Mouse (Mus musculus) cerebellum, adult 11-12 months (tissue): ENCODE measurements around the gene Pex11a.
"Not testable (repeated sequence)": the region's sequence is repeated elsewhere in the genome, so short reads cannot be mapped to it uniquely, and the experiment has no call there.

ENCODE experiments used
- DNase-seq: peaks from one replicate; pipeline ENCODE4 v3.0.0; 2022

The Pex11a gene

DNA sequence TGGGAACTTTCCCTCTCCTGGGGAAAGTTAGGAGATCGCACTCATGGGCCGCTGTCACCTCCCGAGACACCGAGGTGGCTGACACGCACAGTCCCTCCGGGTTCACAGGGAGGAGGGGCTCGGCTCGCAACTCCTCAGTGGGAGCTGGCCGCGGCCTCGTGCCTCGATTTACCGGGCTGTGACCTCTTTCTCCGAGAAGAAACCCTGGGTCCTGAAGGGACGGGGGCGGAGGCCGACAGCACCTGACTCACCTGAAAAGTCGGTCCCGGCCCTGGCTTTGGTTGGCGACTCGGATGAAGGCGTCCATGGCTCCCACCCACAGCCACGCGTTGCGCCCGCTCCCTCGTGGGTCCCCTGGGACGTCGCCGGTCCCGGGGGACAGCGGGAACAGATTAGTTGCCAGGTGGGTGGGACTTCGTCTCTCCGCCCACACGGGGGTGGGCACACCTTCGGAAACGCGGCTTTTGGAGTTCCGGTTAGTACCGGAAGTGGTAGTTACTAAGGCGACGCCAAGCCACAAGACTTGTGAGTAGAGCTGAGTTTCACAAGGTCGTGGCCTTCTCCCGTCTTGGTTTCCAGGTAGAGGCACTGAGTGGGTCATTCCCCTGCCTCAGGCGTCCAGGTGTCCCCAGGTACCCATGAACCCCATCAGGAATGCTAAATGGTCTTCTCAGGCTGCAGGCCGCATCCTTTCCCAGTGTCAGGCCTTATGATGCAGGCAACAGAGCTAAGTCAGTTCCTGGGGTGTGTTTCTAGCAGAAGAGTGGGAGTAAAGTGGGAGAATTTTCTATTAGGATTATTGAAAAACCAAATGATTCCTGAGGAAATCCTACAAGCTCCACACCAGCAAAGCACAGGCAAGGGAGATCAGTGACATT lies at the start of gene Pex11a, which contains the start of gene Wdr93:
Pex11a (minus strand) TSS at position 473 of the 878 bp plus-strand sequence.
Wdr93 (plus strand) TSS at position 505 of the 878 bp plus-strand sequence.
- DNase-seq, result peak; percentile 72

DNA sequence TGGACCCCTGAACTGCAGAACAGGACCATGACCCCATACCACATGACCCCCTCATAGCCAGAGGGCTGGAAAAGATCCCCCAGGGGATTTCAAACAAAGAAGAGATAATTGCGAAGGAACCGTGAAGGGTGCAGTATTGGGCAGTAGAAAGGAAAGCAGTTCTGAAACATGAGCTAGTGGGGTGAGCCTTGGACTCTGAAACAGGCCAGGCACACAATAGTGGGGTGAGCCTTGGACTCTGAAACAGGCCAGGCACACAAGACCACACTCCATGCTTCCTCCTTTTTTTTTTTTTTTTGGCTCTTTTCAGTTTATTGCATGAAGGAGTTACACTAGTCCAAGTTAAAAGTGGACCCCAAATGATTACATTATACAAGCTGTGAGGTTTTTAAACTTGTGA lies 46.9 kb upstream of the Pex11a start:
- DNase-seq, result not testable (repeated sequence)

- DNase-seq, result peak; percentile 37
Observed at GRCm38 (mm10) chr7:79786295-79786694, 43.4 kb upstream of the Pex11a start.

DNA sequence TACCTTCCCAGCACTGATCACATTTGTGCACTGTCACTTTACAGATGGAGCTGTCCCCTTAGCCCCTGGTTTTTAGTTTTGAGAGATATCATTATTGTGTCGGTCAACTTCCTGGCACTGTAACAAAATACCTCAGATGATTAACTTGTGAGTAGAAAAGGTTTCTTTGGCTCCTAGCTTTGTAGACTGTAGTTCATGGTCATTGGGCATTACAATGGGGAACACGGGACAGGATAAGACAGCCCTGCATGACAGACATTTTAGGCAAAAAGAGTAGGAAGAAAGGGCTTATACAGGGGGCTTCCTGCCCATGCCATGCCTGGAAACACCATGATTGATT lies 39.6 kb upstream of the Pex11a start:
- DNase-seq, result no peak

DNA sequence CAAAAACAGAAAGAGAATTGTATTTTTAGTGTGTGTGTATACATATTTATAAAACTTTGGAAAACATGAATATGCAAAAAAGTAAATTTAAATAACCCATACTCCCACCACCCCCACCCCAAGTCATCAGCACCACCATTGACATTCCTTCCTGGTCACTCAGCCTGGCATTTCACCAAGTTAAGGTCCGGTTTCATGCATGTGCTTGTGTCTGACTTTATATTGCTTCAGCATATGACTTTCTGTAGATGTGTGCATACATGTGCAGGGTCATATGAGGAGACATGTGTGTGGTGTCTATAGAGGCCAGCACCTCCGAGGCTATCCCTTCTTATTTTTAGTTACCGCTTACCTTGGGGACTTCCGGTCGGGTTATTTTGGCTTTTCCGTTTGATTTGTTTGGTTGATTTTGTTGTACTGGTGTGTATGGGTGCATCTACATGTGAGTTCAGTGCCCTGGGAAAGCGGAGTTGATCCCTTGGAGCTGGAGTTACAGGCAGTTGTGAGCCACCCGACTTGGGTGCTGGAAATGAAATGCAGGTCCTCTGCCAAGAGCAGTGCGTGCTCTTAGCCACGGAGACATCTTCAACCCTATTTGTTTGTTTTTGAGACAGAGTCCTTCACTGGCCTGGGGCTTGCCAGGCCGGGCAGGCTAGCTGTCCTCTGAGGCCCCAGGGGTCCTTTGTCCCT lies 39.0 kb upstream of the Pex11a start:
- DNase-seq, result no peak

DNA sequence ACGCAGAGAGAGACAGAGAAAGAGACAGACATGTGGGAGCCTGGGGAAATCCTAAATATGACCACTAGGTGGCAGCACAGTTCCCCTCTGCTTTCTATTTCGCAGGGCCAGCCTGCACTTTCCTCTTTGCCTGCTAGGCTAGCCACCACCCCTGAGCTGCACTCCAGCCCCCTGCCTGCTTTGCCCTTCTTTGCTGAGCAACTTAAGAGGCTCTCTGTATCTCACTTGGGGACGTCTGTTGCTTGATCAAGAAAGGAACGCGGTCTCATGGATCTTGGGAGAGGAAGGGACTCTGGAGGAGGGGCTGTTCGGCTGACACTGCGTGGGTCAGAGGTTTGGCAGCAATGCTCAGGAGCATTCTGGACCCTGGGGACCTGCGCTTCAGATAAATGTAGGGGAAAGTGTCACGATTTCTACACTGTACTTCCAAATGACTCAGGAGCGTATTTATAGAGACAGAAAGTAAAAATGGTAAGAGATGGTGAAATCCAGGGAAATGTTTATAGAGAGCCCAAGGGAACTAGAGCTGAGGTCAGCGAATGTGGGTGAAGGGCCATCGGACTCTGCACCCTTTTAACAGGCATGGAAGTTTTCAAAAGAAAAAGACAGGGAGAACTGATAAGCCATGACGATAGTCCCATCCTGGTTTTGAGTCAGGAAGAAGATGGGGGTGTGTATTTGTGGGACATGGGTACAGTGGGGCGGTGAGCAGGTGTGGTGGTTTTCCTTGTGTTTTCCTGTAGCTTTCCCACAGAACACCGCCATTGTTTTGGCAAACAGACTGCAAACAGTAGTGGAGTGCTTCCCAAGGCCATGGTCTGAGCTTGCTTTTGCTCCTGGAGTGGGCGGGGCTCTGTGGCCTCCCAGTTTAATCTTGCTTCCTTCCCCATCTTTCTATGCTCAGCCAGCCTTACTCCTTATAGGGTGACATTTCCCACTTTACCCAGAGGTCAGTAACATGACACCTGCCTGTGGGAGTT lies 38.0 kb upstream of the Pex11a start:
- peak; percentile 24 for DNase-seq

DNA sequence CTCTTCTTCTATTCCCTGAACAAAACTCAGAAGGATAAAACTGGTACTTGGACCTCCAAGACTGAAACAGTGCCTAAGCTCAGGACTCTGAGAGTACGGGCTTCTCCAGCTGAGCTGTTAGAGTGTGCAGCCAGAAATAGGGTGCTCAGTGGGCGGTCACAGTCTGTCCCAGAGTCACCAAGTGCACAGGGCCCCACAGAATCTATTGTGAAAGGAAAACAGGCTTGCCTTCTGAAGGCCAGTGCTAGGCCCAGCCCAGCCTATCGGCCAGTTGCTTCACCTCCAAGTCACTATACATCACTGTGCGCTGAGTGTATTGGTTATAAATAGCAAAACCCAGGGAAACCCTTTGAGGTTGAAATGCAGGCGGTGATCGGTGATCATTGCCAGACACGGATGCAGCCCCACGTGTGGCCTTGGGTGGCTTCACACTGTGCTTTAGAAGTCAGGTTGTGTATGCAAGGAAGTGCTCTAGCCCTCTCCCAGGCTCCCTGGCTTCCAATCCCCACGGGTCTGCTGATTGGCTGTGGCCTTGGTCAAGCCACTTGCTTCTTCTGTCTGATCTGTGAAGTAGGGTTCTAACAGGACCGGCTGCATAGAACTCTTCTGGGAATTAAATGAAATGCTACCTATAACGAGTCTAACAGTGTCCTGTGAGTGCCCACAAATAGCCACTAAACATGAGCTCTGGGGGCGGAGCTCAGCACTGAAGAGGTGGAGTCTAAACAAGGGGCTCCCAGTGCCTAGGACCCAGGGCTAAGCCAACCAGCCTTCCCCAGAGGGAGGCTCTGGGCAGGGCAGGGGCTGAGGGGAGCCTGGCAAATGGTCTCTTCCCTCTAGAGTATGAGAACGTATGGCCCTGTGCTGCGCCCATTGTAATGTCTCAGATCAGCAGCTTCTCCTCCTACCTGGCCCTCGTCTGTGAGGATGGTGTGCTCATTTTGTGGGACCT lies 28.9 kb upstream of the Pex11a start:
- no peak for DNase-seq

DNA sequence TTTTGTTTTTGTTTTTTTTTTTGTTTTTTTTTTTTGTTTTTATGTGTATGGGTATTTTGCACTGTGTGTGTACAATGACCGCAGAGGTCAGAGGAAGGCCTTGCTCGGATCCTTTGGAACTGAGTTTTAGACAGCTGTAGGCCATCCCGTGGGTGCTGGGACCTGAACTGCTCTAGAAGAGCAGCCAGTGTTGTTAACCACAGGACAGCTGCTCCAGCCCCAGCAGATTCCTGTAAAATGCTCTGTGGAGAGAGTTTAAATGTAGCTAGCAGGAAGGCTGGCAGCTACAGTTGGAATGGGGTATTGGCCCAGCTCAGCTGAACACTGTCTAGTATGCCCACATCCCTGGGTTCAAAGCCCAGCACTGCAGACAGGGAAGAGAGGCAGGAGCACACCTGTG lies 26.7 kb upstream of the Pex11a start:
- DNase-seq, result no peak

GRCm38 (mm10) chr7:79765991-79766390 lies 23.1 kb upstream of the Pex11a start:
- DNase-seq, result no peak

DNA sequence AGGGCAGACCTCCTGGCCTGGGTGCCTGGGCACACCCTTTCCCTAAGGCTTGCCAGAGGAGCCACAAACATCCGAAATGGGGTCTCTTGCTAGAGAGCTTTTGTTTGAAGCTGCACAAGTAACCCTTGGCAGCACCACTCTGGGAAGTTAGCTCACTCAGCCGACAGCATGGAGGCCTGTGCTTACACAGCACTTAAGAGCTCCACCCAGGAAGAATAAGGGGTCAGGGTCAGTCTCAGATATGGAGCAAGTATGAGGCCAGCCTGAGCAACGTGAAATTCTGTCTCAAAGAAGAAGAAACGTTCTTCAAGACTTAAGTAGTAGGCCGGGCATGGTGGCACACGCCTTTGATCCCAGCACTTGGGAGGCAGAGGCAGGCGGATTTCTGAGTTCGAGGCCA lies 19.2 kb upstream of the Pex11a start:
- DNase-seq, result no peak

DNA sequence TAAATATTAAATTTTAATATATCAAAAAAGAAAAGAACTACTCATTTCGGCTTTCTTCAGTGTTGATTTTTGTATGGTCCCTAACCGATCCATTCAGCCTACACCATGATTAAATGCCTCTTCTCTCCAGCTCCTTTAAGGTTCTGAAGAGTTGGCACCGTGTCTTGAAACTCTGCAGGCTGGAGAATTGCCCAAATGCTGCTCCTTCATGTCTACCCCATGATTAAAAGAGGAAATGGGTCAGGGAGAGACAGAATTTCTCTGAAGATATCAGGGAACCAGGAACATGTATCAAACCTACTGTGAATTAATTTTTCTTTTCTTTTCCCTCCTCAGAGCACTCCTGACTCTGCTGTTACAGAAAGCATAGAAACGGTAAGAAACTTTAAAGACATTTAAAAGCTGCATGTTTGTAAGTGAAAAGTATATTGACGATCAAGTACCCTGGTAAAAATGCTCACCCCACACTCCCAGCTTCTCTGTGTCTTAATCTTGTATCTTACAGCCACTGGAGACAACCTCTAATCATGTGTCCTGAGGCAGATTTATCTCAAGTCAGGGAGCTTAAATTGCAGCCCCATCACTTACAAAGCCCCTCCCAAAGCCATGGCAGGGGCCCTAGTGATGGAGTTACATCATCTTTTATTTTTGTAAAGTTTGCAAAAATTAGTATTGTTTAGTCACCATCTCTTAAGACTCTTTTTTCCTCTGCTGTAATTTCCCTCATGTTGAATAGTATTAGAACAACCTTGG lies 18.4 kb upstream of the Pex11a start:
- no peak for DNase-seq

GRCm38 (mm10) chr7:79759766-79760165 lies 16.8 kb upstream of the Pex11a start:
- DNase-seq, result no peak

- no peak for DNase-seq
Observed at GRCm38 (mm10) chr7:79758176-79758575, 15.2 kb upstream of the Pex11a start.

DNA sequence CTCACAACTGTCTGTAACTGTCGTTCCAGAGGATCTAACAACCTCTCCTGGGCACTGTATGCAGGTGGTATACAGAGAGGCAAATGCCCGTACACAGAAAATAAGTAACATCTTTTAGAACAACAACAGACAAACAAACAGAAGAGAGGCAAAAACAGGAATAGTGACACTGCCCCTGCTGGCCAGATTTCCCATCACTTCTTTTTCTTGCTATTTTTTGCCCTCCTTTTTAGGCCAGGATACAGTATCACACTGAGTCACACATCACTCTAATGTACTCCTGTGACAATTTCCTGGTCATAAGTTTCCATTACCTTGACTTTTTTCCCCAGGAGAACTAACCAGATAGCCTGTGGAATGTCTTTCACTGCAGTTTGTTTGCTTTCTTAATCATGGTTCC lies 13.4 kb upstream of the Pex11a start:
- no peak for DNase-seq

DNA sequence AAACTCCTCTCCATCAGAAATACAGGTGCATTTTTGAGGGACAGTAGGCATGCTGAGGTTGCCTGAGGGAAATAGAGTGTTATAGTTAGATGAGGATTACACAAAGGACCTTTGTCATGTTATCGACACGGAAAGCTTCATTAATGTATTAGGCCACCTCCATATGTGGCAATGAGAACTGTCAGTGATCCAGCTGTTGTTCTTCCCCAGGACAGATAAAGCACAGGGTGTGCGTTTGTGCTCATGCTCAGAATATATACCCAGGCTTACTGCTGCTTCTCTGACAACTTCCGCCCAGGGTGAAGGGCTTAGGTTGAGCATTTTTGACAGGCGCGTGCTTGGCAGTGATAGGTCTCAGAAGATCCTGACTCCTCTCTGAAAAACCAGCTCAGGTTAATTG lies 6.6 kb upstream of the Pex11a start:
- DNase-seq, result no peak

DNA sequence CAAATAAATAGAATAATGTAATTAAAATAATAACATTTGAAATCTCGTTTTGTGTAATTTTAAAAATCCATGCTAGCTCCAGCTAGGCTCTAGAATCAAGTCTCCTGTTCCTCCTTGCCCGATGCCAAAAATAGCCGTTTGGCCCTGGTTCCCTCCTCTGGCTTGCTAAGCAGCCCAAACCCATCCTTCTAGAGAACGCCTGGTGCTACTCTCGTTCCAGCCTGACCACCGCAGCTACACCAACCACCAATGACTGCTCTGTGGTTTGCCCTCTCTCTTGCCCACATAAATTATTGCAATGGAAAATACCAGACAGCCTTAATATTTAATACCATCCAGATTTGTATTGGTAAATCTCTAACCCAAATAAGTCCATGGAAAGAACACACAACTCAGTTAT lies 4.7 kb upstream of the Pex11a start:
- no peak for DNase-seq

DNA sequence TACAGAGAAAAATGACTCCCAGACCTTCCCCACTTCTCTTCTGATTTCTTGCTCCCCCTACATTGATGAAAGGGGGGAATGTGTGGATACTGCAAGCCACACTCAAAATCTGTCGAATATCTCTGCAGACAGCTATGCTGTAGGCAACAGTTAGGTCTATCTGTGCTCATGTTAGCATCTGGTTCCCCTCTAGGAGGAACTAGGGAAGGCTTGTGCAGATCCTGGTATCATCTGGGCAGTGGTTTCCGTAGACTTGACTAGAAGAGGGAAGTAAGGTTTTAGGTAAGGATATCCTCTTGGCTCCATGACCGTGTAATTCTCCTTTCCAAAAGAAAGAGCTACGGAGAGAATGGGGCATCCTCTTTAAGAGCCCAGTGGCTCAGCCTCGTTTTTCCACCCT lies 1.7 kb upstream of the Pex11a start:
- no peak for DNase-seq

GRCm38 (mm10) chr7:79744051-79744450 lies 1.1 kb upstream of the Pex11a start:
- DNase-seq, result no peak

DNA sequence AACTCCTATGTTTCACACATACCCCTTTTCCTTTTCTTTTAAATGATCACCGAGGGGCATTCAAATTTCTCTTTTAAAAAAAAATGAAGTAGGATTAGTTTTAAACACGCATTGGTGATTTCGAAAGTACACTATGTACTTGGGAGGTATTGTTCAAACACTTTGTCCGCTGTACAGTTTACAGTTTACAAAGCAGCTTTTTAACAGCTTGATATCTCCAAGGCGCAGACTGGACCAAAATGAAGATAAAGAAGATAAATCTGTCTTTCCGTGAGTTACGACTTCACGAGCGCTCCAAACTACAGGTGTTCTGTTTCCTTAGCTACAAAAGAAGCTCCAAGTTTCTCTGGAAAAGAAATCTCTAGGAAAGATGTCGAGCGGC lies 663 bp downstream of the Pex11a start:
- no peak for DNase-seq

DNA sequence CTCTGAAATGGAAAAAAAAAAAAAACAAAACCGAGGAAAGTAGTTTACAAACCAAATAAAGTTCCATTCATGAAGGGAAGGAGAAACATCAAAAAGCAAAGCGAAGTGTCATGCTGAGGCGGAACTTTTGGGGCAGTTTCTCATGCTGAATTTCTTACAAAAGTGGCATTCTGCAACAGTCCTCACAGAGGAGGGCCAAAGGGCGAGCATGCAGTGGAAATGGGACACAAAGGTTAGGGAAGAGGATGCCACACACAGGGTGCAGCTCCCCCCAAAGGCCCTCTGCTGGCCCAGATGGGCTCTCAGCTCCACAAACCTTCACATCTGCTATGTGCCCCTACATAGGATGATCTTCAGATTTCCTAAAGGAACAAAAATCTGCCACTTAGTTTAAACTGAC lies 2.7 kb downstream of the Pex11a start:
- no peak for DNase-seq

- no peak for DNase-seq
Observed at GRCm38 (mm10) chr7:79738913-79739312, 4.0 kb downstream of the Pex11a start.
